Mouse (Mus musculus): ENCODE measurements around the gene Tmem192. TPM values are rescaled to one million over a fixed set of nuclear protein-coding genes. Genes with fewer than 3 reads are reported as not detected.

The Tmem192 gene
- polyA plus RNA-seq, 1 experiment from 2014 or later = 21.4 TPM

- Histone ChIP-seq H3K27me3 (ENCODE audit: control insufficient read depth, insufficient read depth, low read length) (no peaks in the 10 kb centered on the region), H3K9ac (replicated peaks; ENCODE audit: low read length) (no peak overlapping the region), H3K27ac (replicated peaks; ENCODE audit: low read depth, low read length) (no peak overlapping the region), H3K4me3 (ENCODE audit: low read depth, low read length) (no peak overlapping the region), H3K36me3 (replicated peaks; ENCODE audit: control insufficient read depth, insufficient read depth, low read depth, low read length) (no peaks in the 10 kb centered on the region), H3K4me2 (ENCODE audit: low read depth, low read length) (no peak overlapping the region), H3K9me3 (replicated peaks; ENCODE audit: control insufficient read depth, low read length) (no peaks in the 10 kb centered on the region), H3K4me1 (ENCODE audit: control insufficient read depth, insufficient read depth, low read length) (no peaks in the 10 kb centered on the region)
- WGBS = 24% methylated on average over 5 of the region's 5 CpGs
- DNase-seq (ENCODE audit: low spot score) (peak; percentile 19), ATAC-seq (replicated peaks; ENCODE audit: insufficient number of reproducible peaks, low FRiP score, low TSS enrichment, low read depth) (no peak)
Observed at GRCm38 (mm10) chr8:64944831-64945230, 2.2 kb upstream of the Tmem192 start.

DNA sequence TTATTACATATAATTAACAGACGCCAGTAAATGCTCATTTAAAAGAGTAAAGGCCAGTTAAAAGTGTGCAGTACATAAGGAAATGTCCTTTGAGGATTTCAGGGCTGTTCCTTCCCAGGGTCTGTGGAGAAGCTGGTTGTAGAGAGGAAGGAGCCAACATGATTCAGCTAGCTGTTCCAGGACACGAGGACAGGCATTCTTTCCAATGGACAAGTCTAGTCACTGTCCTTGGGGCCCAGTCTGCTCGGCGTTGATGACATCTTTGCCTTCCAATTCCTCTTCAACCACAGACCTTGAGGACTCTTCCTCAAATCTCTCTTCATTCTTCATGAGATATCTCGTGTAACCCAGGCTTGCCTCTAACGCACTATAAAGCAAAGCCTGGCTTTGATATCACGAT is 1.4 kb upstream of the Tmem192 start:
- H3K36me3 ChIP-seq (replicated peaks; ENCODE audit: control insufficient read depth, insufficient read depth, low read depth, low read length) = no peaks in the 10 kb centered on the region
- DNase-seq (ENCODE audit: low spot score) = no peak
- H3K27ac ChIP-seq (replicated peaks; ENCODE audit: low read depth, low read length) = no peak overlapping the region
- H3K9ac ChIP-seq (replicated peaks; ENCODE audit: low read length) = no peak overlapping the region
- H3K9me3 ChIP-seq (replicated peaks; ENCODE audit: control insufficient read depth, low read length) = no peaks in the 10 kb centered on the region
- H3K4me1 ChIP-seq (ENCODE audit: control insufficient read depth, insufficient read depth, low read length) = no peaks in the 10 kb centered on the region
- no peak overlapping the region for H3K4me3 ChIP-seq (ENCODE audit: low read depth, low read length)
- WGBS = 85% methylated on average over 7 of the region's 7 CpGs
- no peak overlapping the region for H3K4me2 ChIP-seq (ENCODE audit: low read depth, low read length)
- ATAC-seq (replicated peaks; ENCODE audit: insufficient number of reproducible peaks, low FRiP score, low TSS enrichment, low read depth) = no peak
- H3K27me3 ChIP-seq (ENCODE audit: control insufficient read depth, insufficient read depth, low read length) = no peaks in the 10 kb centered on the region

- Histone ChIP-seq H3K4me3 (ENCODE audit: low read depth, low read length) (no peak overlapping the region), H3K4me1 (ENCODE audit: control insufficient read depth, insufficient read depth, low read length) (no peaks in the 10 kb centered on the region), H3K9me3 (replicated peaks; ENCODE audit: control insufficient read depth, low read length) (no peaks in the 10 kb centered on the region), H3K4me2 (ENCODE audit: low read depth, low read length) (no peak overlapping the region), H3K9ac (replicated peaks; ENCODE audit: low read length) (no peak overlapping the region), H3K27me3 (ENCODE audit: control insufficient read depth, insufficient read depth, low read length) (no peaks in the 10 kb centered on the region), H3K27ac (replicated peaks; ENCODE audit: low read depth, low read length) (no peak overlapping the region), H3K36me3 (replicated peaks; ENCODE audit: control insufficient read depth, insufficient read depth, low read depth, low read length) (no peaks in the 10 kb centered on the region)
- ATAC-seq (replicated peaks; ENCODE audit: insufficient number of reproducible peaks, low FRiP score, low TSS enrichment, low read depth) = no peak
- no peak for DNase-seq (ENCODE audit: low spot score)
- 62% methylated on average over 8 of the region's 8 CpGs for WGBS
Observed at GRCm38 (mm10) chr8:64946441-64946819, 555 bp upstream of the Tmem192 start.

DNA sequence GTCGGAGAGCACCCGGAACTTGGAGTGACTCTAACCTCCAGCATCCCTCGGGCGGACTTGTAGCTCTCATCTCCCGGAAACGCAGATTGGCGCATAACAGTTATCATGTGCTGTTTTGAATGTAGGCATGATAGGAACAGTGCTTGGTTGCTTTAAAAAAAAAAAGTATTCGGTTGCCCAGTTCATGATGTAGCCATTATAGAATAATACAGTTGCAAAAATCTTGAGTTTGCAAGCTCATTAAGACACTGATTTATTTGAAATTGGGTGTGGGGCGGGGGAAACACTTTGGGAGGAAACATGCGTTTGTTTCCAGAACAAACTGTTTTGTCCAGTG is 681 bp downstream of the Tmem192 start:
- H3K36me3 ChIP-seq (replicated peaks; ENCODE audit: control insufficient read depth, insufficient read depth, low read depth, low read length) = no peaks in the 10 kb centered on the region
- DNase-seq (ENCODE audit: low spot score) (no peak), ATAC-seq (replicated peaks; ENCODE audit: insufficient number of reproducible peaks, low FRiP score, low TSS enrichment, low read depth) (no peak)
- 11% methylated on average over 10 of the region's 10 CpGs for WGBS
- no peaks in the 10 kb centered on the region for H3K4me1 ChIP-seq (ENCODE audit: control insufficient read depth, insufficient read depth, low read length)
- peak overlapping the region; percentile 76 for H3K4me3 ChIP-seq (ENCODE audit: low read depth, low read length)
- H3K4me2 ChIP-seq (ENCODE audit: low read depth, low read length) = peak overlapping the region; percentile 54
- no peak overlapping the region; the same call in 1 of the 2 replicates for H3K27ac ChIP-seq (replicated peaks; ENCODE audit: low read depth, low read length)
- no peaks in the 10 kb centered on the region for H3K27me3 ChIP-seq (ENCODE audit: control insufficient read depth, insufficient read depth, low read length)
- H3K9me3 ChIP-seq (replicated peaks; ENCODE audit: control insufficient read depth, low read length) = no peaks in the 10 kb centered on the region
- peak overlapping the region; percentile 60 for H3K9ac ChIP-seq (replicated peaks; ENCODE audit: low read length)

- H3K36me3 ChIP-seq (replicated peaks; ENCODE audit: control insufficient read depth, insufficient read depth, low read depth, low read length) = no peaks in the 10 kb centered on the region
- H3K9me3 ChIP-seq (replicated peaks; ENCODE audit: control insufficient read depth, low read length) = no peaks in the 10 kb centered on the region
- ATAC-seq (replicated peaks; ENCODE audit: insufficient number of reproducible peaks, low FRiP score, low TSS enrichment, low read depth) = no peak
- H3K9ac ChIP-seq (replicated peaks; ENCODE audit: low read length) = no peak overlapping the region
- no peak for DNase-seq (ENCODE audit: low spot score)
- no peak overlapping the region for H3K4me2 ChIP-seq (ENCODE audit: low read depth, low read length)
- H3K27me3 ChIP-seq (ENCODE audit: control insufficient read depth, insufficient read depth, low read length) = no peaks in the 10 kb centered on the region
- no peak overlapping the region for H3K27ac ChIP-seq (replicated peaks; ENCODE audit: low read depth, low read length)
- no peaks in the 10 kb centered on the region for H3K4me1 ChIP-seq (ENCODE audit: control insufficient read depth, insufficient read depth, low read length)
- H3K4me3 ChIP-seq (ENCODE audit: low read depth, low read length) = no peak overlapping the region
- WGBS = 100% methylated on average over 1 of the region's 1 CpGs
Observed at GRCm38 (mm10) chr8:64948371-64948770, 1.4 kb downstream of the Tmem192 start.

DNA sequence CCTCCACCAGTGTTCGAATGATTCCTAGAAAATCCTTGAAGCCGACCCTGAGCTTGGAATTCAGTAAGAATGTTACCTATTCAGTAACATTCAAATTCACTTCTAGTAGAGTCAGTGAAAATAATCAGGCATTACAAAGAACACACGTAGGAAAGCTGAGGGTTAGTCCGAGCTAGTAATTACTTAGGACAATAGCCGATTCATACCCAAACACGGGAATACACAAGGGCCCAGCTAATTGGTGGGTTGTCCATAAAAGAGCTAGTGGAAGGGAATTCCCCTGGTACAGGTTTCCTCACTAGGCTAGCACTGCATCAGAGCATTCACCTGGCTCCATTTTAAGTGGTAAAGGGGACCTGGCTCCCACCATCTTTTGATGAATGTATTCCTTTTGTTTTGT is 5.1 kb downstream of the Tmem192 start:
- H3K9me3 ChIP-seq (replicated peaks; ENCODE audit: control insufficient read depth, low read length) = no peaks in the 10 kb centered on the region
- ATAC-seq (replicated peaks; ENCODE audit: insufficient number of reproducible peaks, low FRiP score, low TSS enrichment, low read depth) = no peak
- H3K27ac ChIP-seq (replicated peaks; ENCODE audit: low read depth, low read length) = no peak overlapping the region
- H3K4me3 ChIP-seq (ENCODE audit: low read depth, low read length) = no peak overlapping the region
- no peaks in the 10 kb centered on the region for H3K4me1 ChIP-seq (ENCODE audit: control insufficient read depth, insufficient read depth, low read length)
- H3K36me3 ChIP-seq (replicated peaks; ENCODE audit: control insufficient read depth, insufficient read depth, low read depth, low read length) = no peaks in the 10 kb centered on the region
- WGBS = 80% methylated on average over 6 of the region's 6 CpGs
- H3K9ac ChIP-seq (replicated peaks; ENCODE audit: low read length) = no peak overlapping the region
- DNase-seq (ENCODE audit: low spot score) = no peak
- no peaks in the 10 kb centered on the region for H3K27me3 ChIP-seq (ENCODE audit: control insufficient read depth, insufficient read depth, low read length)
- H3K4me2 ChIP-seq (ENCODE audit: low read depth, low read length) = no peak overlapping the region

- DNase-seq (ENCODE audit: low spot score) (no peak), ATAC-seq (replicated peaks; ENCODE audit: insufficient number of reproducible peaks, low FRiP score, low TSS enrichment, low read depth) (no peak)
- Histone ChIP-seq H3K4me2 (ENCODE audit: low read depth, low read length) (no peak overlapping the region), H3K36me3 (replicated peaks; ENCODE audit: control insufficient read depth, insufficient read depth, low read depth, low read length) (no peaks in the 10 kb centered on the region), H3K27ac (replicated peaks; ENCODE audit: low read depth, low read length) (no peak overlapping the region), H3K27me3 (ENCODE audit: control insufficient read depth, insufficient read depth, low read length) (no peaks in the 10 kb centered on the region), H3K9ac (replicated peaks; ENCODE audit: low read length) (no peak overlapping the region), H3K4me3 (ENCODE audit: low read depth, low read length) (no peak overlapping the region), H3K4me1 (ENCODE audit: control insufficient read depth, insufficient read depth, low read length) (no peaks in the 10 kb centered on the region), H3K9me3 (replicated peaks; ENCODE audit: control insufficient read depth, low read length) (no peaks in the 10 kb centered on the region)
- WGBS = 78% methylated on average over 9 of the region's 9 CpGs
Observed at GRCm38 (mm10) chr8:64959025-64959424, 12.0 kb downstream of the Tmem192 start.

DNA sequence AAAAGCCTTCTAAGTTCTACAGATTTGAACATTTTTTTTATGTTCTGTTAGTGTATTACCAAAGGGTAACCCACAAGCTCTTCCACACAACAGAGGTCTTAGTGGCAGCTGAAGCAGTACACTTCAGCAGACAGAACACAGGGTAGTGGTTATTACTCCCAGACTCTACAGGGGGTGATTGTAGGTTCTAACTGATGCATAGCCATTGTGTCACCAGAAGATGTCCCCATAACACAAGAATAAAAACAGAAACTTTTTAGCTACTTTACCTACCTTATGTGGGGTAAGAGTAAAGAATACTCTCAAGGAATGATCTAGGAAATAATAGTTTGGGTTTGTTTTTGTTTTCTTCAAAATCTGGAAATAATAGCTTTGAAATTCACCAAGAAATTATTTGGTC is 15.9 kb downstream of the Tmem192 start:
- no peak for ATAC-seq (replicated peaks; ENCODE audit: insufficient number of reproducible peaks, low FRiP score, low TSS enrichment, low read depth)

More for the DNA sequence above, 15.9 kb downstream of the Tmem192 start:
- Histone ChIP-seq H3K9ac (replicated peaks; ENCODE audit: low read length) (no peak overlapping the region), H3K4me3 (ENCODE audit: low read depth, low read length) (no peak overlapping the region), H3K27me3 (ENCODE audit: control insufficient read depth, insufficient read depth, low read length) (no peaks in the 10 kb centered on the region), H3K9me3 (replicated peaks; ENCODE audit: control insufficient read depth, low read length) (no peaks in the 10 kb centered on the region), H3K36me3 (replicated peaks; ENCODE audit: control insufficient read depth, insufficient read depth, low read depth, low read length) (no peaks in the 10 kb centered on the region), H3K4me1 (ENCODE audit: control insufficient read depth, insufficient read depth, low read length) (no peaks in the 10 kb centered on the region), H3K4me2 (ENCODE audit: low read depth, low read length) (no peak overlapping the region), H3K27ac (replicated peaks; ENCODE audit: low read depth, low read length) (no peak overlapping the region)
- peak; percentile 10 for DNase-seq (ENCODE audit: low spot score)

All from embryonic facial prominence, embryonic 11.5 days (tissue).